Mouse (Mus musculus): ENCODE measurements around the gene Myo1e. TPM values are rescaled to one million over a fixed set of nuclear protein-coding genes. Genes with fewer than 3 reads are reported as not detected.

The Myo1e gene
- polyA plus RNA-seq, 1 experiment from 2014 or later: 24.6 TPM

- no peak overlapping the region for H3K4me3 ChIP-seq (replicated peaks)
- no peaks in the 10 kb centered on the region for H3K36me3 ChIP-seq
- H3K9me3 ChIP-seq: no peaks in the 10 kb centered on the region
- no peak overlapping the region for H3K9ac ChIP-seq (replicated peaks)
- no peak overlapping the region for H3K27ac ChIP-seq
- no peaks in the 10 kb centered on the region for H3K27me3 ChIP-seq
- 65% methylated on average over 10 of the region's 10 CpGs for WGBS
- H3K4me1 ChIP-seq (replicated peaks): peaks cover 14% of the 10 kb centered on the region
- no peak for ATAC-seq (ENCODE audit: insufficient number of reproducible peaks, insufficient read depth, low FRiP score, low TSS enrichment, low read depth)
- no peak overlapping the region for H3K4me2 ChIP-seq
Measured at GRCm38 (mm10) chr9:70290785-70291184, 83.6 kb downstream of the Myo1e start.

DNA sequence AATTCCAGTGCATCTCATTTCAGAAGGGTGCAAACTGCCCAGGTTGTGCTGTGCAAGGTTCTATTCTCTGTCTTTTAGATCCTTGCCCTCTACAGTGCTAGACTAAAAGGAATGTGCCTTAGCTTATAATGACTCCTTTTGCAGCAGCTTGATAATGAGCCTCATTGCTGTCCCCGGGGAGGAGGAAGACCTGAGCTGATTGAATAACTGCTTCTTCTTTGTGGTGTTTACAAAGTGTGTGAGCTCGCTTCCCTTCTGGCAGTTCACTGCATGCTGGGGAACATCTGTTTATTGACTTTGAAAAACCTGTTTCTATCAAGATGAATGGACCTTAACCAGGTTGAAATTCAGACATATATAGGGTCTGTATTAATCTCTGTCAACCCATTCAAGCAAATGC lies 89.8 kb downstream of the Myo1e start:
- no peak overlapping the region for H3K27ac ChIP-seq
- H3K9me3 ChIP-seq: no peaks in the 10 kb centered on the region
- ATAC-seq (ENCODE audit: insufficient number of reproducible peaks, insufficient read depth, low FRiP score, low TSS enrichment, low read depth): no peak
- peaks cover 15% of the 10 kb centered on the region for H3K36me3 ChIP-seq
- WGBS: 23% methylated on average over 2 of the region's 2 CpGs
- H3K4me2 ChIP-seq: no peak overlapping the region
- H3K4me3 ChIP-seq (replicated peaks): no peak overlapping the region
- no peak overlapping the region for H3K9ac ChIP-seq (replicated peaks)
- no peaks in the 10 kb centered on the region for H3K27me3 ChIP-seq
- no peaks in the 10 kb centered on the region for H3K4me1 ChIP-seq (replicated peaks)

DNA sequence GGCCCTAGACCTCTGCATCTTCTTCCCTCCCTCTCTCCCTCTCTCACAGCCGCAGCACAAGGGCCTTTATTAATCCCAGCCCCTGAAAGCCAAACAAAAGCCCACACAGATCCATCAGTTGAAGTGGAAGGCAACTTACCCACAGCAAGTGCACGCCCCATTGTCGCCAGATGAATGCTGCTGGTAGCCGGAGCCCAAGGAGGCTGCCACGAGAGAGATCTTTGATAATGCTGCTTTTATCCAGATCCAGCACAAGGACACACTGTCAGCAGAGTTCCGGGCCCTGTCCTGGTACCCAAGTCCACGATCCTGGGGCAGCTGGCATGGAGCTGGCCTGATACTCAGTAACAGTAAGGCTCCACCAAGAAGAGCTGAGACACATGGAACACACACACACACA lies 91.1 kb downstream of the Myo1e start:
- H3K4me3 ChIP-seq (replicated peaks): no peak overlapping the region
- H3K4me1 ChIP-seq (replicated peaks): no peaks in the 10 kb centered on the region
- no peak overlapping the region for H3K9ac ChIP-seq (replicated peaks)
- H3K4me2 ChIP-seq: no peak overlapping the region
- no peaks in the 10 kb centered on the region for H3K27me3 ChIP-seq
- H3K27ac ChIP-seq: no peak overlapping the region
- H3K36me3 ChIP-seq: peaks cover 23% of the 10 kb centered on the region
- no peak for ATAC-seq (ENCODE audit: insufficient number of reproducible peaks, insufficient read depth, low FRiP score, low TSS enrichment, low read depth)
- WGBS: 81% methylated on average over 7 of the region's 7 CpGs
- H3K9me3 ChIP-seq: no peaks in the 10 kb centered on the region

- H3K4me1 ChIP-seq (replicated peaks): no peaks in the 10 kb centered on the region
- H3K9ac ChIP-seq (replicated peaks): no peak overlapping the region
- 94% methylated on average over 5 of the region's 5 CpGs for WGBS
- H3K4me3 ChIP-seq (replicated peaks): no peak overlapping the region
- H3K27ac ChIP-seq: no peak overlapping the region
- ATAC-seq (ENCODE audit: insufficient number of reproducible peaks, insufficient read depth, low FRiP score, low TSS enrichment, low read depth): no peak
- no peaks in the 10 kb centered on the region for H3K27me3 ChIP-seq
- H3K4me2 ChIP-seq: no peak overlapping the region
- peaks cover 23% of the 10 kb centered on the region for H3K36me3 ChIP-seq
- no peaks in the 10 kb centered on the region for H3K9me3 ChIP-seq
Measured at GRCm38 (mm10) chr9:70300705-70301104, 93.6 kb downstream of the Myo1e start.

GRCm38 (mm10) chr9:70301598-70301997 lies 94.4 kb downstream of the Myo1e start:
- Histone ChIP-seq H3K9ac (replicated peaks) (no peak overlapping the region), H3K4me2 (no peak overlapping the region), H3K36me3 (peaks cover 23% of the 10 kb centered on the region), H3K27ac (no peak overlapping the region), H3K4me1 (replicated peaks) (no peaks in the 10 kb centered on the region), H3K4me3 (replicated peaks) (no peak overlapping the region), H3K27me3 (no peaks in the 10 kb centered on the region), H3K9me3 (no peaks in the 10 kb centered on the region)
- no peak for ATAC-seq (ENCODE audit: insufficient number of reproducible peaks, insufficient read depth, low FRiP score, low TSS enrichment, low read depth)
- 96% methylated on average over 6 of the region's 6 CpGs for WGBS

DNA sequence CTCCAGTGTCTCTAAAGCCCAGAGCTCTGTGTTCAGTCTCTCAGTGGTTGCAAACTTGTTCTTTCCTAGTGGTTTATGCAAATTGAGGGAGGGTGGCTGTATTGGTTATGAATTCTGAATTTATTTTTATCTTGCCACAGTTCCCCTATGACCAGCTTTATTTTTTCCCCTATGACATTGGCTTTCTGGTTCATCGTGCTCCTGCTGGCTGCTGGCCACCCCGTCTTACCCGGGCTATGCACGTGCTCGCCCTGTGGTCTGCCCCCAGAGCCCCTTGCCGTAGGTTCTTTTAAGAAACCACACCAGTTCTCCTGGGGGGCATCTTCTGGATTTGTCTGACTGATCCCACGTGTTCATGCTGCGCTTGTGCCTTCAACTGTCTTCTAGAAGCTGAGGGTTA lies 97.8 kb downstream of the Myo1e start:
- H3K4me1 ChIP-seq (replicated peaks): peaks cover 15% of the 10 kb centered on the region
- peaks cover 13% of the 10 kb centered on the region for H3K36me3 ChIP-seq
- H3K9ac ChIP-seq (replicated peaks): no peak overlapping the region
- no peak overlapping the region for H3K4me2 ChIP-seq
- no peaks in the 10 kb centered on the region for H3K9me3 ChIP-seq
- H3K4me3 ChIP-seq (replicated peaks): no peak overlapping the region
- no peak for ATAC-seq (ENCODE audit: insufficient number of reproducible peaks, insufficient read depth, low FRiP score, low TSS enrichment, low read depth)
- no peaks in the 10 kb centered on the region for H3K27me3 ChIP-seq
- H3K27ac ChIP-seq: no peak overlapping the region
- WGBS: 93% methylated on average over 8 of the region's 8 CpGs

- Histone ChIP-seq H3K27me3 (no peaks in the 10 kb centered on the region), H3K27ac (no peak overlapping the region), H3K4me2 (no peak overlapping the region), H3K9me3 (no peaks in the 10 kb centered on the region), H3K4me3 (replicated peaks) (no peak overlapping the region), H3K36me3 (no peaks in the 10 kb centered on the region), H3K4me1 (replicated peaks) (peaks cover 21% of the 10 kb centered on the region), H3K9ac (replicated peaks) (no peak overlapping the region)
- 78% methylated on average over 1 of the region's 1 CpGs for WGBS
- no peak for ATAC-seq (ENCODE audit: insufficient number of reproducible peaks, insufficient read depth, low FRiP score, low TSS enrichment, low read depth)
Measured at GRCm38 (mm10) chr9:70310046-70310445, 102.9 kb downstream of the Myo1e start.

- Histone ChIP-seq H3K4me3 (replicated peaks) (no peak overlapping the region), H3K27ac (no peak overlapping the region), H3K9me3 (no peaks in the 10 kb centered on the region), H3K4me1 (replicated peaks) (peaks cover 9% of the 10 kb centered on the region), H3K9ac (replicated peaks) (no peak overlapping the region), H3K4me2 (no peak overlapping the region), H3K27me3 (no peaks in the 10 kb centered on the region), H3K36me3 (0 out of 2 replicates have a peak, but pooled peaks cover 4% of the 10 kb centered on the region)
- no peak for ATAC-seq (ENCODE audit: insufficient number of reproducible peaks, insufficient read depth, low FRiP score, low TSS enrichment, low read depth)
- 90% methylated on average over 1 of the region's 1 CpGs for WGBS
Measured at GRCm38 (mm10) chr9:70314019-70314418, 106.9 kb downstream of the Myo1e start.

DNA sequence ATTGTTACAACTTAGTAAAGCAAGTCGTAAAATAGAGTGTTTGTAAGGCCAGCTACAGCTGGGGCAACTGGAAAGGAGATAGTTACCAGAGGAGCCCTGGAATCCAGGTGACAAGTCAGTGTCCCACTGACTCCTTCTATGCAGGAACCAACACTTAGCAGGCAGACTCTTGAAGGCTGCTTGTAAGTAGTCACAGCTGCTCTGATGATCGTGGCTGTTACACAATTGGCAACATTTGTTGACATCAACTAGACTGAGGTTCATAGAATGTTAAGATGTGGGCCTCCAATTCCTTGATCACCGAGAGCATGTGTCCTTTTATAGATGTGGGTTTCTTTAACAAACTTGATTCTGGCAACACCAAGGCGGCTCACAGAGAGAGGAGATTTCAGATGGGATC lies 108.0 kb downstream of the Myo1e start:
- Histone ChIP-seq H3K4me2 (no peak overlapping the region), H3K36me3 (0 out of 2 replicates have a peak, but pooled peaks cover 4% of the 10 kb centered on the region), H3K4me3 (replicated peaks) (no peak overlapping the region), H3K27ac (no peak overlapping the region; the same call in 1 of the 2 replicates), H3K9me3 (no peaks in the 10 kb centered on the region), H3K9ac (replicated peaks) (no peak overlapping the region), H3K27me3 (no peaks in the 10 kb centered on the region), H3K4me1 (replicated peaks) (peaks cover 9% of the 10 kb centered on the region)
- WGBS: 59% methylated on average over 4 of the region's 4 CpGs
- ATAC-seq (ENCODE audit: insufficient number of reproducible peaks, insufficient read depth, low FRiP score, low TSS enrichment, low read depth): no peak

DNA sequence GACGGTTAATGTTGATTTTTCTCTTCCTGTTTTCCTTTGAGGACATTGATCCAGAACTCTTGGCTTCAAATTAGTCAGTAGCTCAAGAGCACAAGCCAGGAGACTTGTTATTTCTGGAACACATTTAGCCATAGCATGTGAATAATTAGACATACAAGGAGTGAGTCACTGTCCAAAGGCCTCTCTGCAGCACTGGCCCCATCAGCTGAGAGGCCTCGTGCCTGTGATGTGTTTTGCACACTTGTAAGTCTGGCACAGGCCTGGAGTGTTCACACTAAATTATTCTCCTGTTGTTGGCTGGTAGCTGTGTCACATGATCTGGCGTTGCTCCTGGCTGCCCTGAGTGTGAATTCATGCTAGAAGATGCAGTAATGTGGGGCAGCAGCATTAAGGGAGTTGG lies 111.5 kb downstream of the Myo1e start:
- WGBS: 69% methylated on average over 3 of the region's 3 CpGs
- H3K9me3 ChIP-seq: no peaks in the 10 kb centered on the region
- H3K36me3 ChIP-seq: peaks cover 8% of the 10 kb centered on the region; the same call in 1 of the 2 replicates
- H3K4me2 ChIP-seq: no peak overlapping the region
- ATAC-seq (ENCODE audit: insufficient number of reproducible peaks, insufficient read depth, low FRiP score, low TSS enrichment, low read depth): no peak
- H3K4me3 ChIP-seq (replicated peaks): no peak overlapping the region
- no peaks in the 10 kb centered on the region for H3K27me3 ChIP-seq
- H3K9ac ChIP-seq (replicated peaks): no peak overlapping the region
- no peak overlapping the region for H3K27ac ChIP-seq
- H3K4me1 ChIP-seq (replicated peaks): peaks cover 6% of the 10 kb centered on the region

GRCm38 (mm10) chr9:70324336-70324735 lies 117.2 kb downstream of the Myo1e start:
- Histone ChIP-seq H3K9me3 (no peaks in the 10 kb centered on the region), H3K9ac (replicated peaks) (no peak overlapping the region), H3K27me3 (no peaks in the 10 kb centered on the region), H3K36me3 (peaks cover 44% of the 10 kb centered on the region), H3K4me2 (no peak overlapping the region), H3K4me1 (replicated peaks) (no peaks in the 10 kb centered on the region), H3K27ac (no peak overlapping the region), H3K4me3 (replicated peaks) (no peak overlapping the region)
- ATAC-seq (ENCODE audit: insufficient number of reproducible peaks, insufficient read depth, low FRiP score, low TSS enrichment, low read depth): no peak
- 86% methylated on average over 4 of the region's 4 CpGs for WGBS

GRCm38 (mm10) chr9:70325880-70326595 lies 118.9 kb downstream of the Myo1e start:
- no peaks in the 10 kb centered on the region for H3K27me3 ChIP-seq
- H3K9me3 ChIP-seq: no peaks in the 10 kb centered on the region
- H3K36me3 ChIP-seq: peaks cover 44% of the 10 kb centered on the region
- no peak overlapping the region for H3K4me2 ChIP-seq
- WGBS: 54% methylated on average over 8 of the region's 8 CpGs
- H3K9ac ChIP-seq (replicated peaks): no peak overlapping the region
- ATAC-seq (ENCODE audit: insufficient number of reproducible peaks, insufficient read depth, low FRiP score, low TSS enrichment, low read depth): no peak
- H3K27ac ChIP-seq: no peak overlapping the region
- peaks cover 4% of the 10 kb centered on the region; the same call in 1 of the 2 replicates for H3K4me1 ChIP-seq (replicated peaks)
- no peak overlapping the region for H3K4me3 ChIP-seq (replicated peaks)

All from limb, embryonic 12.5 days (tissue).